Mouse (Mus musculus): ENCODE measurements around the gene Fggy.

GRCm38 (mm10) chr4:95672039-95672438, 114.7 kb downstream of the Fggy start:
- TF ChIP-seq CTCF (IDR thresholded peaks at IDR 0.05; ENCODE audit: low read depth, low read length) (no peak), EP300 (IDR thresholded peaks at IDR 0.05; ENCODE audit: insufficient read depth, low read depth, low read length) (no peak), POLR2A (IDR thresholded peaks at IDR 0.05; ENCODE audit: insufficient read depth, low read length) (no peak)

All from ES-Bruce4 (cell line).